Mouse (Mus musculus) ovary, postnatal 10 days (tissue): ENCODE results near the gene Slc17a8.
"Not testable (repeated sequence)": the region's sequence is repeated elsewhere in the genome, so short reads cannot be mapped to it uniquely, and the experiment has no call there.

Experiments
- DNase-seq: peaks from one replicate; pipeline ENCODE4 v3.0.0; 2022; ENCODE audit warnings: low spot score

Slc17a8 gene

DNA sequence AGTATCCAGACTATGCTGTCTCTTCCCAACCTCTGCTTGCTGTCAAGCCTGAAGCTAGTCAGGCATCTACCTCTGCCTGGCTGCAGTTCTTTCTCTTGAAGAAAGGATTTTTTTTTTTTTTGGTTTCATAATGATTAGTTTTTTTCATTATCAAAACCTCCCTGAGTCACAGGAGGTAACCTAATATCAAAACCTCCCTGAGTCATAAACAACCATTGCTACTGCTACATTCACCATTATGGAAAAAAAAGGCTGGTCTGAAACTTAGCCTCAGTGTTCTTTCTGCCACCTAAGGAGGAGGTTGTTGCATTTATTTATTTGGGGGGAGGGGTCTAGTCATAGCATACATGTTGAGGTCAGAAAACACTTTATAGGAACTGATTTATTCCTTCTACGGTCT lies 31.2 kb downstream of the Slc17a8 start:
- no peak for DNase-seq

DNA sequence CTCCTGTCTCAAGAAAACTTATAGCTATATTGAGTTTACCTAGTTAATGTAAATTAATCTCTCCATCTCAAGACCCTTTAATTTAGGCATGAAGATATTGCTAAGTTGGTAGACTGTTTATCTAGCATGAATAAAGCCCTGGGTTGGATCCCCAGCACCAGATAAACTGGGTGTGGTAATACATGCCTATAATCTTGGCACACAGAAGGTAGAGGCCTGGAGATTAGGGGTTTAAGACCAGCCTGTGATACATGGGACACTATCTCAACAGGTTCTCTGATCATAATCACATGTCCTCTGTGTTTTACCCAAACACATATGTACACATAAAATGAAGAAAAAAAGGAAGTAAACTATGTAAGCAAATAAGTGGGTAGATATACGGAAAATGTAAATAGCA lies 32.3 kb downstream of the Slc17a8 start:
- no peak for DNase-seq

DNA sequence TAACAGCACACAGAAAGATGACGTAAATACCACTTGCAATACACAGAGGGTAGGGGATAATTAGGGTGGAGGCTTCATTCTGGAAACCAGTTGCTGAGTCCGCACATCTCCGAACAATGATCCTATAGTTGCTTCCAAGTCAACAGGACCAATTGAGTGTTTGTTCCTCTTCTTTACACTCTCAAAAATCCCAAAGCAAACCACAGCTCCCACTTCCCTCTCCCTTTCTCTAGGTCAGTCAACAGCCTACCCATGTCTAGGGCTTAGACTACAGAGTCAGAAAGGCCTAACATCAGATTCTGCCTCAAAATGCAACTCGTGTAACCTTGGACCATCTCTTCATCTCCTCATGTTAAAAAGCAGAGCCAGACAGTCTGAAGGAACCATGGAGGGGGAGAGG lies 36.3 kb downstream of the Slc17a8 start:
- no peak for DNase-seq

DNA sequence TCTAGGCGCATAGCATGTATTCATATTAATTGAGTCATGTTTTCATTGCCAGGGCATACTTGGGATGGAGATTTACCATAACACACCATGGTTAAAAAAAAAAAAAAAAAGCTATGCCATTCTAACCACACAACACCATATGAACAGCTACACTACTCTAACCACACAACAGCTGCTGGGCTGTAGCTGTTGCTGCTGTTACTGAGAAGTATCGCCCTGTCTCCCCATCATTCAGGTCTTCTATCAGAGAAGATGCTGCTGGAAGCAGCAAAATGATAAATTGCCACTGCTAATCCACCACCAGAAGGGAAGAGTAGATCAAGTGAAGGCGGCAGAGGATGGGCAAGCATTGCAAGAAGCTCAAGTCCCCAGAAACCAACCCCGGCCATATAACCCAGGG lies 42.3 kb downstream of the Slc17a8 start:
- no peak for DNase-seq

DNA sequence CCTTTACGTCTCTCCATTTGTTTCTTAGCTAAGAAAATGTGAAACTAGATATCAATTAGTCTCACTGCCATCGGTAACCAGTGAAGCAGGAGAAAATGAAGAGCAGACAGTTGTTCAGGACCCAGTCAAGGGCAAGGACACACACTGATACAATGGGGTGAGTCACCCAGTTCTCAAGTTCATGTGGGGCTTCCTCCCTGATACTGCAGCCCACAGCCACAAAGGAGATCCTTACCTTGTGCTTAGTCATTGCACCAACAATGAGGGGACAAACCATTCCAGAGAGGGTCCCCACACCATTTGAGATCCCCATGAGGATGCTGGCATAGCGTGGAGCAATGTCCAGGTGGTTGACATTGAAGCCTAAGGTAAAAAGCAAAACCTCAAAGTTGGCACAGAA lies 43.4 kb downstream of the Slc17a8 start:
- no peak for DNase-seq

DNA sequence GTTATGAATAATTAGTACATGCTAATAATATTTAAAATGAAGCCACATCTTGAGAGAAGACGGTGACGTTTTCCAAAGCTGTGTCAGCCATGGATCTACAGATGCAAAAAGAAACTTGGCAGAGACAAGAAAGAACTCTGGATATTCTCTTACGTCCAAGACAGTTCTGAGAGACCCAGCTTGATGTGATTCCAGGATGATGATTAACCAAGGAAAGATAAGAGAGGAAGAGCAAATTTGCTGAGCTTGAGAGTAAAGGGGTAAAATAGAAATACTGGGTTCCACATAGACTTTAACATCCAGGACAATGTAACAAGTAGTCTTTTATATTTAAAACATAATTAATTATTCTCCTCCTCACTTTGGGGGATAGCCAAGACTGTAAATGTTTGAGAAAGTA lies 47.6 kb downstream of the Slc17a8 start:
- no peak for DNase-seq

DNA sequence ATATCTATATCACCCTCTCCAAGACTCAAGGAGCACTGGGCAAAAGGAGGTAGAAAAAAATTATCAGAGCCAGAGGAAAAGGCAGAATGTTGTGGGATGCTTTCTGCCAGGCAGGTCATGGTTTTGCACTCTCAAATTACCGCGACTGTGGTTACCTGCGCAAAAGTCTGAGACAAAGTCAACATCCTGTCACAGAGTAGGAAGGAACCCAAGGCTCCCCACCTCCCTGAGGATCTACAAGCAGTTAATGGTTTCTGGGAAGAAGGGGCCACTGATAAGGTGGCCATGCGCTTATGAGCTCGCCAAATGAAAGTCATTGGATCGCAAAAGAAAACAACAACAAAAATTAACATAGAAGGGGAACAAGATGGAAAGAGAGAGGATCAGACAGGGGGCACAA lies 48.1 kb downstream of the Slc17a8 start:
- DNase-seq, result no peak

DNA sequence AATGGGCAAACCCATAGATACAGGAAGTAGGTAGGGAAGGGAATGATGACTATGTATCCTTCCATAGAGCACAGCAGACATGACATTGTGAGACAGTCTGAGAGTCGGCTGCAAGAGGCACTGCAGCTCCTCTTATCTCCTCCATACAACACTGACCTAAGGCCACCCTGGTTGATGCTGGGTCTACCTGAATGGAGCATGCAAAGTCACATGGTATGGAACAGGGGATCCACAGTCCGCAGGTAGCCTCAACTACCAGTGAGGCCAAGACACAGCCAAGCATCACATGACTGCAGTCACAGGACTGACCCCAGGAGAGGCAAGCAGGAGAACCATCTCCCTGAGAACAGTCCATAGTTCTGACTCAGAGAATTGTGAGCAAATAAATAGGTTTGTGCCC lies 53.7 kb downstream of the Slc17a8 start:
- DNase-seq, result no peak

DNA sequence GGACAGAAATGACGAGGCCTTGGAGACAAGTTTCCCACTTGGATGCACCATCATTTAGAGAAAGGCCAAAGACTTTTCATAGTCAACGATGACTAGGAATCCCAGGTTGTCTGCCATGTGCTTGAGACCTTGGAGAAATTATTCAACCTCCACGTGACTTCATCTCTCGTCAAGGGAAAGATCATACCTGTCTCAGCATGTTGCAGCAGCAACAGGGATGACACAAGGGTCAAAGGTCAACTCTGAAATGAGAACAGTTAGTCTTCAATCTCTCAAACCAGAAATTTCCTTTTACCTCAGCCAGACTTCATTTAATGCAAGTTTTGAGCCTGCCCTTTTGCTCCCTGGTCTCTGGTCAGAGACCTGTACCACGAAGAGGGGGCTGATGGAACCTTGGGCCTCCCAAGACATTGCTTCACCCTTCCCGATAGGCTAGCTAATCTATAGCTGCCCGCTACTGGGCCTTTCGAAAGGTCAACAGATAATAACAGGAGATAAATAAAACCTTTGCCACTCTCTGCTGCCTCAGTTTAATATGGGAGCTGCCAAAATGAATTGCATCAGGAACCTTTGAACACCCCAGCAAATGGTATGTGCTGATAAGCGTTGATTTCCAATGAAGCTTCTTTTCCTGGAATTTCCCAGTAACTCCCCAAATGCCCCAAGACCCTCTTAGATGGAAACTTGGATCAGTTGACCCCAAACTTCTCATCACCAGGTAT lies 55.6 kb downstream of the Slc17a8 start:
- DNase-seq, result no peak

DNA sequence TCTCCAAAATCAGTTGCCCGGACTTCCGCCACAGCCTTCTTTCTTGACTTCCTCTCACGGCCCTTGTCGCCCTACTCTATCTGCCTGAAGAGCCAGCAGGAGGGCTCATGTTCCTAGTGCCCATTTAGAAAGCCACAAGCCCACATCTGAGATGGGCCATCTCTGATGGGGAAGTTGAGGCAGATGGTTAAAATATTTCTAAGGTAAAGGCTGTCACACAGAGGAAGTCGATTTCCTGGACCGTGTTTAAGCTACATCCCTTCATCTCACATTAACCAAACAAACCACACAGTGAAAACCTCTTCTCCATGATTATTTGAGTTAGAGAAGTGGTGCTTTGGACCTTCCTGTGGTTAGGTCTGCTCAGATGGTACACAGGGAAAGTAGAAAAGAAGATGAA lies 58.9 kb downstream of the Slc17a8 start:
- DNase-seq, result no peak

DNA sequence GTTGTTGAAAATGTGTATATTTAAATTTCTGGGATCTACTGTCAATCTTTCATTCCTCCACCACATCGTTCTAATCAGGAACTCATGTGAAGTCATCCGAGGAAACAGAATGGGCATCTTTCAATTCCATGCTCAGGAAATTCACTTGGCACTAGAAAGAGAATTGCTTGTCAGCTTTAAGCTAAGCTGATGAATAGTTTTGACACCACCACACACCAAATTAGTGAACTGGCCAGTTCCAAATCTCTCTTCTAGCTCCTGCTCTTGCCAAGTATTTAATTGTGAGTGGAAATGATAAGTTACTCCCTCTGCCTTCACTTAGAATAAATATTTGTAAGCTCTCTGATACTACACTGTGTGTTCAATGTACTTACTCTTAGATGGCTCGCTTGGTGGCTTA lies 61.7 kb downstream of the Slc17a8 start:
- no peak for DNase-seq

DNA sequence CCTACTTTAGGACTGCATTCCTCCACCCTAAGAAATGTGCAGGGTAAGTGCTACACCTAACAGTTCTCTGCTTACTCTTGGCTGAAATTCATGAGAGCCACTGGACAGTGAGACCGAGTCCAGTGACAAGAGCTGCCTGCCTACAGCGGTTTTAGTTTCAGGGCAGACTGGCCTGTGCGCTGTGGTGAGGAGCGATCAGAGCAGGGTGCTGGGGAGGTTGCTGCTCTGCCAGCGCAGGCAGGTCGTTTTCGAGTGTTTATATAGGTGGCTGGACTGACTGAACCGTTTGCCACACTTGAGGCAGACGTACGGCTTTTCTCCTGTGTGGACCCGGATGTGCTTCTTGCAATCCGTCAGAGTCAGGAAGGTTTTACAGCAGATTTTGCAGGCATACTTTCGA lies 66.2 kb downstream of the Slc17a8 start:
- not testable (repeated sequence) for DNase-seq

DNA sequence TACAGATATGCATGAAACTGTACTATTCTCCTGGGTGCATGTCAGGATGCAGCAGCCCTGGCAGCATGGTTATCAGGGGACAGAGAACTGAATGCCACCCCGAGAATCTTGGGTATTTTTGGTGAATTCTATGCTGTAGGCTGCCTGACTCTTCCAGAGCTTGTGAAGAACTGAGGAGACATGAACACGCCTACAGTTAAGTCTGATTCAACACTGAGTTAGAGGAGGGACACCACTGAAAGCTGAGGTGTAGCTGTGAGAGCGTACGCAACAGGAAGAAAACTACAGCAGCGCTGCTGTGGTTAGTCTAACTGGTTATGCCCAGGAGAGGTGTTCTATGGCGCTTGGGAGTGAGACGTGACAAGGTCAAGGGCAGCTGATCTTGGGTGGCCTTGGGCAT lies 67.2 kb downstream of the Slc17a8 start:
- DNase-seq, result not testable (repeated sequence)

DNA sequence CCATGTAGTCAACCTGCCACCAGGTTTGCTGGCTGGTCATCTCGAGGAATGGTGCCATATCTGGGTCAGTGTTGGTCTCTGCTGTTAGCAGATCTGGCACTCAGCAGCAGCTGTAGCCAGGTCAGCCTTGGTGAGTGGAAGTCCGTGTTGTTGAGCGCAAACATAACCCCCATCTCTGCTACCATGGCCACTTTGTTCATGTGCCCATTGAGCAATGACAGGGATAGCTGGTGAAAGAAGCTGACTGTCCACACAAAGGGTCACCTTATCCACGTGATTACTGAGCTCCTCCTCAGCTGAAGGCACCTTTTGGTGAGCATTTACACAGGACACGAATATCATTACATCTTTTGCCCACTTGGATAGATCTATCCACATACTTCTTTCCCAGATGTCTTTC lies 68.0 kb downstream of the Slc17a8 start:
- no peak for DNase-seq

DNA sequence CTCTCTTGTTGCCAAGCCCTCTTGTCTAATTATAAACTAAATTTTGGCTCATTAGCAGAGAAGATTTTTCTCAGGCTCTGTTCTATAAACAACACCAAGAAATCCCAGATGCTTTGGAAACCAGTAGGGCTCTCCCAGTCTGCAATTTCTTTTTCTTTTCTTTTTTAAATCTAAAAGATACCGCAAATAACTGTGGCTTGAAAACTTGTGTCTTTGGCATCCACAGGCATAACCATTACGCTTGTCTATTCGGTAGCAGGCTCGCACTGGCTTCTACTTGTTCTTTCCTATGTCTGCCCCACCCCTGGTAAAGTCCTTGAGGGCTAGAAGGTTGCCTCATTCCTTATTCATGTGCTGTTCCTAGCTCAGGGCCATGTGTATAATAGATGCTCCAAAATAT lies 69.4 kb downstream of the Slc17a8 start:
- DNase-seq, result no peak

DNA sequence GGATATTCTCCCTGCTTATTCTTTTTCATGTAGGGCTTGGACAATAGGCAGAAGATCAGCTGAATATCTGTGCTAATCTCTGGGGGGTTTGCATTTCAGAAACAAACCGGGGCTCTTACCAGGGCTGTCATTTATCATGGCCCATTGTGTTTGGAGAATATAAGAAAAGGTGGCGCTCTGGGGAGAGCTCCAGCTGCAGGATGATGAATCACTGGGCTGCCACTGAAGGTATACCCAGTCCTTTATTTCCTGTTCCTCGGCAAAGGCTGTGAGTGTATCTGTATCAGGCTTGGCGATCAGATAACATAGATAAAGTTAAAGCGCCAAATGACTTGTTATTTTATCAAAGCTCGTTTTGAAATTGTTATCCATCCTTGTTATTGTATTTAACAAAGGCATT lies 73.0 kb downstream of the Slc17a8 start:
- DNase-seq, result no peak

DNA sequence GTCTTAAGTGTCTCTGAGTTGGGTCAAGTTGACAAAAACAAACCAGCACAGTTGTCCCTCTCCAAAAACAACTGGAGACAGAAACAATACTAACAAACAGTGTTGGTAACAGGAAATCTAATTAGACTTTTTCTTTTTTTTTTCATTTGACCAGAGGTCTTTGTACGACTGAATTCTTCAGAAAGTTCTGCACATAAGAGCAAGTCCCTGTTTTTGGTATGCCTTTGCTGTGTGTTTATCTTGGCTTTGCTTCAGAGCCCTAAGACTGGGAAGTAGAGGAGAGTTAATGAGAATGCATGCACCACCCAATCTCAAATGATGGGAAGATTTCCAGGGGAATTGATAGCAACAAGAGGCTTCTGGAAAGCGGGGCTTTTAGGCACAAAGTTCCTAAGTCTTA lies 74.1 kb downstream of the Slc17a8 start:
- no peak for DNase-seq

DNA sequence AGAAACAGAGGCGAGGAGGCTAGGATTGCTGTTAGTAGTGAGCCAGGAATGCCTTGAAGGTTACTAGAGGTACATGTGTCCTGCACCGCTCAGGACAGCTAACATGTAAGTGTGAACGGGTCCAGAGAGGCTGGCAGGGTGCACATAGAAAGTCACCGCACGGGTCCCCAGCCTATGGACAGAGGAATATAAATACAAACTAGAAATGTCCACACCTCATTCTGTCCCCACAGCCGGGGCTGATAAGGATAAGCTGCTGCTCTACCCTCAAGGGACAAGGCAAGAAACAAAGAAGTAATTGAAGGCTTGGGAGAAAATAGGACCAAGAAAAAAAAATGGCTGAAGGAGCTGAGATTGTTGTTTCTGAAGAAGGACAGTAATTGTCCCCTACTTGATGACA lies 77.2 kb downstream of the Slc17a8 start:
- no peak for DNase-seq

DNA sequence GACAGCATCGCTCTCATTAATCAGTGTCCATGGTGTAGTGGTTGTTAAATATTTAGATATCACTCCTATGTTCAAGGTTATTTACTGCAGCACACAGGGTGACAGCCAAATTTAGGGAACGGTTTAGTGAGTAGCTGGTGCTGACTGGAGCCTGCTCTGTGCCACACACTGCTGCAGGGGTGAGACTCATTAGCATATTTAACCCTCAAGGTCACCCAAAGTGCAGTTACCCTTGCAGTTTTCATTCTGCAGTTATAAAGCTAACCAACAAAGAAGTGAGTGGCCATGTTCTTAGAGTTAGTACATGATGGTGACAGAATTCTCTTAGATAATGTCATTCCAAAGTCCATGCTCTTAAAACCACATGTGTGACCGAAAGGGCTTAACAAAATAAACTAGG lies 78.7 kb downstream of the Slc17a8 start:
- DNase-seq, result no peak

DNA sequence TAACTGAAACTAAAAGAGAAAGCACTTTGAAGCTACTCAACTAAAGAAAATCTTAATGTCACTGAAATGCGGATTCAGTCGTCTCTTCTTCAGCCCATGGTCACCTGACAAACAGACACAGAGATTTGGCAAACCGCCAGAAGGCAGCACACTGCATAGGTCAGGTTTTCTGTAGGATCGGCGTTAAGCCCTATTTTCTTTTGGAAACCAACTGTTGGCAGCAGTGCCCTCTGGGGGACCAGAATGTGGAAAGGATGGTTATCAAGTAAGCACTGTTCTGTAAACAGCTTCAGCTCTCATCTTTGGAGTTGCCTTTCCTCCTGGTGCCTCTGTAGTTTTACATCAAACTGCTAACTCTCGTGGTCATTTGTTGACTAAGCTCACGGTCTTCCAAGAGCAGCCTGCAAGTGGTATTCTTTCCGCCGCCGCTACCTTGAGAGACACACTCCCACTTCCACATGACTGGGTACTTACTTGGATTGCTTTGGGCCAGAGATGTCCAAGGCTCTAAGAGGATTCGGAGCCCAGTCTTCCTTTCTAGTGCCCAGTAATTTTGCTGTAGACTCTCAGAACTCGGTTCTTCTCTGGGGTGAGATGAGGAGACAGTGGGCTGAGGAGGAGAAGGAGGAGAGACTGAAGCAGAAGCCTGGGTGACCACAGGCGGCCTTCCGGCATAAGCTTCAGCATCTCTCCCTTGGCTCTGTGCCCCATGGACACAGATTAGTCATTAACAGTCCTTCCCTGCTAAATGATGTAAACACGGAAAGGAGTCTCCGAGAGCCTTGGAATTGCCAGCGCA lies 87.9 kb downstream of the Slc17a8 start, which contains the start of gene Nr1h4:
TSS of gene Nr1h4 (minus strand) at position 657 of the 799 bp plus-strand sequence.
- no peak for DNase-seq

DNA sequence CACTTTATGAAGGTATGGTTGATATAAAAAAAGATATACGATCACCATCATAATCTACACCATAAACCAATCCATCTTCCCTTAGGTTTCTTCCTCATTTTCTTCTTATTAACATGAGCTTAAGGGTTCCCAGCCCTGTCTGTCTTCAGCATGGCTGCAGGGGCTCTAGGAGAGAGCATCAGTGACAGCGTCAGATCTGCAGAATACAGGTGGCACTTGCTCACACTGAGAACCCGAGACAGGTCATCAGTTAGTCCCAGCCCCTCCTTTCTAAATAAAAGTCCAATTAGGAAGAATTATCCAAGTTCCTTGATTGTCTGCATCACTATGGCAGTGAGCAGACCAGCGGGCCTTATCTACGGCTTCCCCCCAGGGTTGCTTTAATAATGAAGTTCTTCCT lies 88.6 kb downstream of the Slc17a8 start:
- DNase-seq, result no peak

DNA sequence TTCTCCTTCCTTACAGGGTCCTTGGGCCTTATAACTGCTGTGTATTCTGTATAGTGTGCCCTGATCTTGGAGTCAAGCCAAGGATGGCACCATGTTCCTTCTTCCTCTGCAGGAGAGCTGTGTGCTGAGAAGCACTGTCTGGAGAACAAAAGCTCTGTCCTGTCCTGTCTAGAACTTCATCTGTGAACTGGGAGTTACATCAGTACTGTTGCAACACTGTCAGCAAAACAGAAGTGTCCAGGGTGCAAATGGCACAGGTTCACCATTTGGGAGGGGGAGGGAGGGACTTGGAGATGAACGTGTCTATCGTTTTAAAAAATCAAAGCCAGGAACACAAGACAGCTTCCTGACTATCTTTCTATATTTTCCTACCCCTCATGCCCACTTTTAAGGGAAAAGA lies 89.1 kb downstream of the Slc17a8 start:
- no peak for DNase-seq

DNA sequence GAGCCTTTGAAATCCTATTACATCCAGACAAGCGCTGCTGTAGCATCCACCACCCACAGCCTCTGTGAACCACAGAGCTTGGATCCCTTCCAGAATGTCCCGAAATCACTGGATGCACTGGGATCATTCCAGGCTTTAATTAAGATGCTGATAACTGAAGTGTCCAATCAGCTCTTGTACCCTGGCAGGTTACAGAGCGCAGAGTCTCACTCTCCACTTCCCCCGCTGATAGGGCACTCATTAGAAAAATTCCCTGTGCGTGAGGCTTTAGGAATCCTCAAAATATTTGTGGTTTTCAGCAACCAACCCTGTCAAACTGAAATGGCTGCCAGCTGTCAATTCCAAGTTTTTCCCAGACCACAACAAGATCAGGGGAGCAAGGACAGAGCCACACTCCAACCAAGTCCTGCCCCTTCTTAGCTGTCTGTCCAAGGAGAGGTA lies 89.8 kb downstream of the Slc17a8 start:
- DNase-seq, result no peak

DNA sequence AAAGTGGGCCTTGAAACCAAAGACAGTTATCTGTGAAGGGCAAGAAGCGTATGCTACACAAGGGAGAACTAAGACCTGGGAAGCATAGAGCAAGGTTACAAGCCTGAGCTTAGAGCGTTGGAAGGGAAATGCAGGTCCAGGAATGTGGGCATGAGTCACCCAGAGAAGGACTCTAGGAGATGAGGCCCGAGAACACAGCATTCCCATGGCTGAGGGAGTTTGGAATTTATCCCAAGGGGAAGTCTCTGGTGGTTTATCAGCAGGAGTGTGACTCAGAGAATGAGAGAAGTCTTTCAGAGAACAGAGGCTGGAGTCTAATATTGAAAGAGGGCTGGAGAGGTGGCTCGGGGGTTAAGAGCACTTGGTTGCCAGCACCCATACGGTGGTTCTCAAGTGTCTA lies 94.0 kb downstream of the Slc17a8 start:
- no peak for DNase-seq
